Mouse (Mus musculus): ENCODE results near the gene Hibch.

Gene Hibch

DNA sequence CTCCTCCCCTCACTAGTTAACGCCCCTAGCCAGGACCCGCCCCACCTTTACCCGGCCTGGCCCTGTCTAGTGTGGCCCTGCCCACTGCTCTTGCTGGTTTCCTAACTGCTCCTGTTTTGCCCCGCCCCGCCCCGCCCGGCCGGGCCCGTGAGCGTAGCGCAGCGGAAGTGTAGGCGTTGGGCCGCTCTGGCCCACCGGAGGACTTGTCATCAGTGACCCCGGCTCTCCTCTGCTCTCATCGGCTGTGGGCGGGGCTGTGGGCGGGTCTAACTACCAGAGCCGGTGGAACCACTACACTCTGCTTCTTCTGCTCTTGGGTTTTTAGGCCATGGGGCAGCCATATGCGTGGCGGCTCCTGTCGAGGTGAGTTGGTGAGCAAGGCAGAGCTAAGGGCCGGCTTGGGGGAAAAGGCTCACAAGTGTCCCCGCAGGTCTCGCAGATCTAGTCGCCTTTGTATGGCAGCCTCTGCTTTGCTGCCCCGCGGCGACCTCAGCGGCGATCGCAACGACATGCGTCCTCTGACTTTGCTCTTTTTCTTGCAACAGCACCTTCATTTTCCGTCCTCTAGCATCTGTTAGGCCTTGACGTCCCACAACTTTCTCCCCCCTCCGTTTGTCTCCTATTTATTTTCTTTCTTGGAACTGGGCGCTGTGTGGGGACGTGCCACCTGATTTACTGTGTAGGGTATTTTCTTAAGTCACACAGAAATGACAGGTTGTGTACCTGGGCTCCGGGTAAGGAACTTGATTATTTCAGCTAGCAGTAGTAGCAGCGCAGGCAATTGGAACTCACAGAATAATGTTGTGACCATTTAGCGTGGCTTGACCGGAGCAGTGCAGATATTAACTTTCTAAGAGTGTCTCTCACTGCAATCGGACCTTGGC is at the start of gene Hibch:
Gene Hibch (plus strand): TSS at position 148 of the 884 bp plus-strand sequence.
- peak; percentile 99 for DNase-seq

DNA sequence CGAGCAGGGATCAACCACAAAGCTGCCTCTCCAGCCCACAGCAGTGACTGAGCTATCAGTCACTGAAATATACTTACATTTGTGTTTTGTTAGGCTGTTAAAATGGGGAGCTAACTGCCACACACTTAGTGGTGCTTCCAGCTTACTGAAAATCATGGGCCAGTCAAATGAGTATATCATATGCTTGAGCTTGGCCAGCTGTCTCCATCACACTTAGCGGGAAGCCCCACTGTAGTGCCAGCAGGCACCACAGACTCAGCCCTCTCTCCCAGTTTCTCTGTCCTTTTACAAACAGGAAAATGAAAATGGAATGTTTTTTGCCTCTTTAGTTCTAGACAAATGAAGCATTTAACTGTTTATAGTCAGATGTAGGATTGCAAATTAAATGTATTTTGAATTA is 48.8 kb upstream of the Hibch start:
- DNase-seq = no peak

DNA sequence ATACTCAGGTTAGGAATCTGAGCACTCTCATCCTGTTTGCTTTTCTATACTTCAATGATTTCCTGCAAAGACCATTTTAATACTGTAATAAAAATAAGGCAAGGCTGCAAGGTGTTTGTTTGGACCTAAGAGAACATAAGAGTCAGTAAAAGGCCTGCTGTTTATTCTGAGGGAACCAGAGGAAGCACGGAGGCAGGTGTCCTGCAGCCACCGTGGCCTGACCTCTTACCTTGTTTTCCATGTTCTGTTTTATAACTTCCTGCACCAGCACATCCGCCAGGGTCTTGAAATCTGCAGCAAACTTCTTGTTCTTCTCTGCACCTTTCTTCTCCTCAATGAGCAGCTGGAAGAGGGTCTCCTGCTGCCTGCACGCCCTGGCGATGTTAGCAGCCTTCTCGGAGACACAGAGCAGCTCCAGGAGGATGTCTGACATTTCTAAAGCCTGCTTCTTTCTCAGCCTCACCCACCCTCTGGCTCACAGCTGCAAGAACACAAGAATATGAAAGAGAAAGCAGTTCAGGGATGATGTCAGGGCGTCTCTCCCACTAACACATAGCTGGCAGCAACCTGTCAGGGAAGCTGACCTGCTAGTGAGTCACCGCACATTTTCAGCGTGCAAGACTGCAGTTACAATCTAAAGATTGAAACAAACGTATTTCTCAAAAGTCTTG is 45.5 kb upstream of the Hibch start:
- peak; percentile 49 for DNase-seq

DNA sequence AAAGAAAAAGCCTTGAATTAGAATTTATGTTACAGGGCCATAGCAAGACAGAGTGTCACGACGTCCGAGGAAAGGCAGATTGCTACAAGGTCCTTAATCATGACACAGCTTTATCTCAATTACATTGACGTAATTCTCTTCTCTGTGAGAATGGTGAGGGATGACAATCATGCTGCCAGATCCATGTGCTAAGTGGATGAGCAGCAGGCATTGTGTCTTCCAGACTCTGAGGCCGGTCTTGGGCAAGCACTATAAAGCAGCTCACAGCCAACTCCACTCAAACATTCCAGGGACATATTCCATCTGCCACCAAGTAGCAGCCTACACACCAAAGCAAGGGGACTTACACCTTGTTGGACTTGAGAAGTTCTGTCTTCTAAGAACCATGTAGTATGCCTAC is 45.0 kb upstream of the Hibch start:
- no peak for DNase-seq

DNA sequence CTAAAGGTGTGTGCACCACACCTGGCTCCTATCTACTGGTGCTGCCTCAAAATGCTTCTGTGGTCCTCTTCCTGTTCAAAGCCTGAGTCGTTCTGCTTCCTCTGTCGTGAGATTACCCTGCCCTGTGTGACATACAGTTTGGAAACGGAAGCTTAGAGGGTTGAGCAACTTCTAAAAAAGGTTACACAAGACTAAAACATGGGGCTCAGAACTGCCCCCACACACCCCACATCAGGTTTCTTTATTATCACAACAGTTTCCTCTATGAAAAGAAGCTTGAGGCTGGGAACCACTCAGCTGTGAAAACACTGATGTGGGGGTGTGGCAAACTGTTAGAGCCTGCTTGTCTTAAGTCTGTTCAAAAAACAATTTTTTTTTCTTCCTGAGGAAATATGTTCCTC is 44.4 kb upstream of the Hibch start:
- DNase-seq = peak; percentile 38

DNA sequence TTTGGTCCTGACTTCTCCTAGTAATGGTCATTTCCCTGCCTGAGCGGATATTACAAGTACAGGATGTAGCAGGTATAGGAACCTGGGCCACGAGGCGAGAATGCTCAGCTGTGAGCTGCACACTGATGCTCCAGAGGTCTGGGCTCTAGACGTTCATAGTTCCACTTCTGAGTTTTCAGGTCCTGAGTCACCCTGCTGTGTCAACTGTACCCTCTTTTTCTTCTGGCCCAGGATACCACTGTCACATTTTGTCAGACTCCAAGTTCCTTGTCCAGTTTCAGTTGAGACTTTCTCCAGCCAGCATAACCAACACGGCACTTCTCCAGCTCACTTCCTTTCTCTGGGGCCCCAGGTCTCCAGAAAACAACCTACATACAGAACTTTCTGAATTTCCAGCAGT is 43.1 kb upstream of the Hibch start:
- DNase-seq = no peak

DNA sequence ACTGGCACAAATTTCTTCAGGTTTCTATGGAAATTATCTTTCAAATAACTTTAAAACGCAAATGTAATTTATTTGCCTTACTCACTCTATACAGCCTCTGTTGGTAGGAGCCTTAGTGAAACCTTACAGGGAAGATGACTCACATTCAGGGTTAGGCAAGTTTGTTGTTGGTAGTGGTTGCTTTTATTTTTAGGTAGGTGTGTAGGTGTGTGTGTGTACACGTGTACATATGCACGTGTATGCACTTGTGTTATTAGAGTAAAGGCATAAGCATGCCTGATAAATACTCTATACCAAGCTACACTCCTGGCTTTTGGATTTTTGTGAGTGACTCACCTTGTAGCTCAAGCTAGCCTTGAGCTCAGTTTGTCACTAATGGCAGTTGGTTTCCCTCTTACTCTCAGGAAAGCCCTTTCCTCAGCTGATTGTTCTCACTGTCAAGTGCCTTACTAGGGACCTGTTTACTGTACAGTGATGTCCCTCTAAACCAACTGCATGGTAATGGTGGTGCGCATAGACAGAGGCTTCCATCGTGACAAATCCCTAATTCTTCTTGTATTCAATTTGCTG is 42.2 kb upstream of the Hibch start:
- DNase-seq = no peak

DNA sequence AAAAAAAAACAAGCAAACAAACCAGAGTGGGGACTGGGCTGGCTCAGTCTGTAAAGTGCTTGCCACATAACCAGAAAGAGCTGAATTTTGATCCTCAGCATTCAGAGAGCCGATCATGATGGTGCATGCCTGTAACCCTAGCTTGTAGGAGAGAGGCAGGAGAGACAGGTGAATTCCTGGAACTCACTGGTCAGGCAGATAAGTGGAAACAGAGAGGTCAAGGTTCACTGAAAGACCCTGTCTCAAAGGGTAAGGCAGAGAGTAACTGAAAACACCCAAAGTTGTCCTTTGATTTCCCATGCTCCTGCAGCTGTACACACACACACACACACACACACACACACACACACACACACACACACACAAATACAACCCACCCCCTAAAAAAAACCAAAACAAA is 39.7 kb upstream of the Hibch start:
- no peak for DNase-seq

DNA sequence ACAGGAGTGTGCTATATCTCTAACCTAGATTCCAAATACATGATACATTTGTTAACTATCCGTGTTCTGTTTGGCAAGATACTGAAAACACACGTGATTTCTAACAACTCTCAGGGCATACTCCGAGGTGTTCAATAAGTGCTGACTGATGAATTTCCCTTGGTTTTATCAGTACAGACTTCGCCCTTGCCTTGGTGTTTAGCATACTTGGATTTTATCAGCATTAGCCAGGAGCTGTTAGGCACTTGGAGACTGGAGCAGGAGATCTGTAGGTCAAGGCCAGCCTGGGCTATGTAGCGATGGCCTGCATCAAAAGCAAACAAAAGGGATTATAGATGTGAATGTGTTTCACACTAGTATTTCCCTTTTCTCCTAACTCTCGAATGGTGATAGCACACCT is 36.3 kb upstream of the Hibch start:
- DNase-seq = no peak

DNA sequence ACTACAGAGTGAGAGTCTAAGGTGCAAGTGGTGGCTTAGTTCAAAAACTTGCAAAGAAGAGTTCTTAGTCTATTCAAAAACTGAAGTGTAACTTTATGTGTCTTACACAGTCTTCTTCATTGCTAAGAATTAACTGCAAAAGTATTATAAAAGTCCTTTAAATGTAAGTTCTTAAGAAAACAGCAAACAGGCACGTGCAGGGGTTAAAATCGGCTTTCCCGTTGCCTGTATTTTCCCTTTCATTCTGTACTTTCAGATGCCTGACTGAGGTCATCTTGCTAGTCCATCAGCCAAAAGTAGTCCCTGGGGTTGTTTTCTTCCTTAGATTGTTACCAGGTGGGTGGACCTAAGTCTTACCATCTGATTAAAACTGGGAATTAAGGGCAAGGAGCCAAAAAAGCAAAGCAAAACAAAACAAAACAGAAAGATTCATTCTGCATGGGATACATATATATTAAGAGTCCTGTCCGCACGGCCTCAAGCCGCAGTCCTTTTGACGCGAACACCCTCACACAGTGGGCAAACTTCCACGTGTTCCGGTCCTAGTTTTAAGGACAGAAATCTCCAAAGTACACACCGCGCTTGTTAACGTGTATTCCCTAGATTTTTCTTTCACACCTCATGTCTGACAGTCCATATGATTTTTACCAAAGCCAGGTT is 28.4 kb upstream of the Hibch start:
- DNase-seq = no peak

DNA sequence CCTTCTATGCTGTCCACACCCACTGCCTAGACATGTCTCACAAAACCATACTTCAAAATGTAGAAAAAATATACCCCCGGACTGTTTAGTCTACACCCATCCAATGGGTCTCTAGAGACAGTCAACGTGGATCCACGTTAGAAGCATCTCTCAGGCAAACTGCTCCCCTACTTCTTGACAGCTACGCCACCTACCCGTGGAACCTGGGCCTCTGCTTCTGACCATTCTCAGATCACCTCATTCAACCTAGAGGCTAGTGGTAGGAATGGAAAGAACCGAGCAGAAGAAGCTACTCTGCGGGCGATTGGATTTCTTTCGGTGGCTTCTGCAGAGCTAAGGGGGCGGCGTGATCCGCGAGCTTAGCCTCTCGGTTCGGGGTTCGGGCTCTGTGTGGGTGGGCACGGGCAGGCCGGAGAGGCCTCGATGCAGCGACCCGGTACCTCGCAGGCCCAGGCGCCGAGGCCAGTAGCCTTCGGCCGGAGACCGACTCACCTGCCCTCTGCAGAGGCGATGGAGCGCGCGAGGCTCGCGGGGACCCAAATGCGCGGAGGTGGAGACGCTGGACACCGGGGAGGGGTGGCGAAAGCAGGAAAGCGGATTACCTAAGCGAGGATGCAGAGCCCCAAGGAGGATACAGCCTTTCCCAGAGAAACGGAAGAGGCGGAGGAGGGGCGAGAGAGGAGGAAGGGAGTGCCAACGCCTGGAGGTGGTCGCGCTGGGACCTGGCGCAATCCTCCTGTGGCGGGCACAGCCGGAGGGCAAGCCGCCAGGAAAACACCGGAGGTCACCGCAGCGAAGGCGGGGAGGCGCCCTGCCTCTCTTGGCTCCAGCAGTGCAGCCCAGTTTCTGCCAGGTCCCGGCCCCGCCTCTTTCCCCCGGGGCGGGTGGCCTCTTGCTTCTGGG is 27.6 kb upstream of the Hibch start, which contains the start of gene Inpp1:
Gene Inpp1 (minus strand): TSS at position 779 of the 903 bp plus-strand sequence.
- peak; percentile 61 for DNase-seq

DNA sequence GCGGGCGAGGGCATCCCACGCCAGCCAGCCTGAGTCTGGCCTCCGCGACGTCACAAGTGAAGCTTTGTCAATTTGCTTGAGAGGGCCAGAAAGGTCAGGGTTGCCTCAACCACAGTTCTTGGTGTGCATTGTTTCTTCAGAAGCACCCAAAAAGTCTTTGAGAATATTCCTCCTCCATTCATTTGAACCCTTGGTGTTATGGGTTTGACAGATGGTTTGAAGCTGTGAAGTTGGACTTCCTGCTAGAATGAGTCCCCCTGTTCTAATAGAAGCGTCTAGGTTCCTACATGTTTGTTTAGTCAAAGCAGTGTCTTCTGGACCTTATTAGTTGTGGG is 26.9 kb upstream of the Hibch start:
- DNase-seq = no peak

DNA sequence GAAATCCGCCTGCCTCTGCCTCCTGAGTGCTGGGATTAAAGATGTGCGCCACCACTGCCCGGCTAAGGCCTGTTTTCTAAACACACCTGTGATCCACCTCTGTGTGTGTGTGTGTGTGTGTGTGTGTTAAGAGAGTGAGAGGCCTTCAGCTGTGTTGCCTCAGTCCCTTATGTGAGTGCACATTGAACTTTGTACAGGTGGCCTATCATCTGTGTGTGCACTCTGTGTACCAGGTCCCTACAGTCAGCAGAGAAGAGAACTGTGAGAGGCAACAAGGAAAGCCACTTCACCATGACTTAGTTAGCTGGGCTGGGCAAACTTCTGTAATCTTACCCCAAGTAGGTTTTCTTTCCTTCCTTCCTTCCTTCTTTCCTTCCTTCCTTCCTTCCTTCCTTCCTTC is 5.6 kb upstream of the Hibch start:
- DNase-seq = no peak

DNA sequence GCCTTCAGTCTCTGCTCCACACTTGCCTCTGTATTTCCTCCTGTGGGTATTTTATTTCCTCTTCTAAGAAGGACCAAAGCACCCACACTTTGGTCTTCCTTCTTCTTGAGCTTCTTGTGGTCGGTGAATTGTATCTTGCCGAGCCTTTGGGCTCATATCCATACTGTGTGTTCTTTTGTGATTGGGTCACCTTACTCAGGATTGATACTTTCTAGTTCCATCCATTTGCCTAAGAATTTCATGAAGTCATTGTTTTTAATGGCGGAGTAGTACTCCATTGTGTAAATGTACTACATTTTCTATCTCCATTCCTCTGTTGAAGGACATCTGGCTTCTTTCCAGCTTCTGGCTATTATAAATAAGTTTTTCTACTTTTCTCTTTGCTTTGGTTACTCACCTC is 375 bp upstream of the Hibch start:
- DNase-seq = no peak

DNA sequence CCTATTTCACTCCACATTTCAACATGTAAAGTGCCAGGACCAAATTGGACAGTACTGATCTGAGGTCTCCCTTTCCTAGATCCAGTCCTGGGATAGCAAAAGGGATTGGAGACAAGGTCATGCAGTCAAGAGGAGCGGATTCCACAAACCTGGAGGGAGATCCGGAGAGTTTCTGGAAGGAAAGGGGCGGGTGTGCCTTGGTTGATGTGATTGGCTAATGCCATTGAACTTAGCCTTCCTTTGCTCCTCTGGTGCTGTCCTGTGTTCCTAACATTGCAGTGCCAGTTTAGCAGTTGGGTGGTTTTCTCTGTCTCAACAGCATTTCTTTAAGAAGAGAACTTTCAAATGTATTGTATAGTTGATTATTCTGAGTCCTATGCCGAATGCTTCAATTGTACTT is 1.8 kb downstream of the Hibch start:
- DNase-seq = no peak

DNA sequence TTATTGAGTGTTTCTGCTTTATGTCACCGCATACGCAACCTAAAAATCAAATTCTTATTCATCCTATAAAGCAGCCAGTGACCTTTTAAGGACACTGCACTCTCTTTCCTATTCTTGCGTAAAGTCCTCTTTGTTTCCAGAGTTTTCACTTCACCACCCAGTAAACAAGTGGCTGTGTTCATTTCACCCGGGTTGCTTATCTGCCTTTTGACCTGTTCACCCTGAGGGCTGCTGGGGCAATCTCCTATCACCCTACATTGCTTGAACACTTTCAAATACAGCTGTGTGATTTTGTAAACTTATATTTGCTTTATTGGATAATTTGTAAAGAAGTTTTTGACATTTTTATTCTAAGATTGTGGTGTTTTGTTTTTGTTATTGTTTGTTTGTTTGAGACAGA is 4.7 kb downstream of the Hibch start:
- DNase-seq = no peak

DNA sequence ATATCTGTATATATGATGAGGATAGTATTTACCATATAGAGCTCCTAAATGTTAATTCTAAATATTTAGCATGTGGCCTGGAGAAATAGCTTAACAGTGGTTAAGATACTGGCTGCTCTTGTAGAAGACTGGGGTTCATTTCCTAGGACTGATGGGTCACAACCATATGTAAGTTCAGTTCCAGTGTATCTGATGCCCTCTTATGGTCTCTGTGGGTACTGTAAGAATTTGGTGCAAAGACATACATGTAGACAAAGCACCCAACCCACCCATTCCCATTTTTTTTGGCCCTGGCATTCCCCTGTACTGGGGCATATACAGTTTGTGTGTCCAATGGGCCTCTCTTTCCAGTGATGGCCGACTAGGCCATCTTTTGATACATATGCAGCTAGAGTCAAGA is 9.3 kb downstream of the Hibch start:
- peak; percentile 24 for DNase-seq

DNA sequence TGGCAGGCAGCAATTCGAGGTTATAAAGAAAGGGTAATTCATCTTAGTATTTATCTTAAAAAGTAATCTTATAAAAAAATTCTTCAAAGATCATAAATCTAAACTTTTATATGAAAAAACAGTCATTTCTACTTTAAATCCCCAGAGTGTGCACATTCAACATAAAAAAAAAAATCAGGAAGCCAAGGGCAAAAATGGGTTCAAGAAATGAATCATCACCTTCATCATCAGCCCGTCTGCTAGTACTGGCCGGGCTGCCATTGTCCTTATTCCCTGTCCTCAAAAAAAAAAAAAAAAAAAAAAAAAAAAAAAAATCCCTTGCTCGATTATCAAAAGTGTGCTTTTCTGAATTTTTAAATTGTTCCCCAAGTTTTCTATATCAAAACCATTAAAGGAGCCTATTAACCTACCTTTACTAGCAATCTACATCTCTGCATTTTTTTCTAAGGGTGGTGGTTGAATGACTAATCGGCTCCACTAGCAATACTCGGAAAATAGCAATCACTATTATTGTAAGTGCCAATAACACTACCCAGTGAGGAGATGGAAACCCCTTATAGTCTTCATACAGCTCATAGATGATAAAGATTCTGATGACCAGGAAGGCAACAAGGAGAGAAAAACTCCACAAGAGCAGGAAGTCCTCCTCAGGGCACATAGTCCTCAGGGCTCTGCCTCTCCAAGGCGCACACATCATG is 11.3 kb downstream of the Hibch start:
- DNase-seq = no peak

DNA sequence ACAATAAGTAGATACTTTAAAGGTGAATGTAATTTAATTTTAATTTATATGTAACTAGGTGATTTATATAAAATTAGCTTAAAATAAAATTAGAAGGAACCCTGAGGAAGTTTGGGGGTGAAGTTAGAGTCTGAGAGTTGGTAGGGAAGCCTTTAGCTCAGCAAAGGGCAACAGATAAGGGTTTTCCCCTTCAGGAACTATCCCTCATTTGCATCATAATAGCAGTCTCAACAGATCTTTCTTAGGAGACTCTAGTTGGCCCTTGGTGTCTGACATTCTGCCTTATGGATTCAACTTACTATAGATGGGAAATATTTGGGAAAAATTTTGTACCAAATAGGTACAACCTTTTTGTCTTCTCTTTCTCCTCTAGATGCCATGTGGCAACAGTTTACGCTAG is 19.5 kb downstream of the Hibch start:
- no peak for DNase-seq

DNA sequence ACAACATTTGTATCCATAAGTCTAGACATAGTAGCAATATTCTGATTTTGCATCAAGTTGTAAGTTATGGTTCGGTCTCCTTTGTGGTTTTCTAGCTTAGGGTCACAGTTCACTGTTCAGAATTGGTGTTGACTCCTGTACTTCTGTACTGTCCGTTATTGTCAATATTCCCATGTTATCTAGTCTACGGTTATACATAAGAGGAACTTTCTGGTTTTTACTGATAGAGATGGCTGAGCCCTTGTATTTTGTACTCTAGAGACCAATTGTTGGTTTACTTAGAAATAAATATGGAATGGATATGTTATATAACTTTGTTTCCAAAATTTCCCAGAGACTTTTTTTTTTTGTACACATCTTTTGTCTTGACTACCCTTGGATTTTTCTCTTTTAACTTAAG is 21.3 kb downstream of the Hibch start:
- DNase-seq = no peak

DNA sequence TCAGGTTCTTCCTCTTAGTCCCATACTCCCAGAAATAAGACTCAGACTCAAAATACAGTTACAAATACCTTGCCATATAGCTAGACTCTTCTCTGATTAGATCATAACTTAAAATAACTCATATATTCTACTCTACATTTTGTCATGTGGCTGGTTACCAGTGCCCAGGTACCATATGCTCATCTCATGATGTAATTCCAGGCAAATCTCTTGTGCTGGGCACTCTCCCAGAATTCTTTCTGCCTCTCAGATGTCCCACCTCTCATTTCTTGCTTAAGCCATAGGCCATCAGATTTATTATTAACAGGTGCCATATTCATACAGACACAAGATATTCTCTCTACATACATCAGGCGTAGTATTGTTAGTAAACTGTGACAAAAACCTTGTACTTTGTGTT is 23.1 kb downstream of the Hibch start:
- DNase-seq = no peak

DNA sequence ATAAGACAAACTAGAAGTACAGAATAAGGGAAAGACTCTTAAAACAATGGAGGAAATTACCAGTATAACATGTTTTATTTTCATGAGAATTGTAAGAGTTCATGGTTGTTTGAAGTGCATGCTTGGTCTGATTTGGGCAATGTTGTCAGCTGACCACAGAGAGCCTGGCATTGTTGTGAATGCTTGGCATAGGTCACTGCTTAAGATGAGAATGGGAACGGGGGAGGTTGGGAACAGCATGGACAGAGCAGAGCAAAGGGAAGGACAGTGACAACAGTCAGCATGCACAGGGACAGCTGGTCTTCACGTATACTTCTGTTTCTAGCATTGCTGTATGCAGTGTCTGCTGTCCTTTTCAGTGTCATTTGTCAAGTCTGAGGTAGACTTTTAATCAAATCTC is 39.5 kb downstream of the Hibch start:
- DNase-seq = no peak
